23 mouse cellular contexts compared by ENCODE assay signal in genomic region chrX:17751466-17751865, GRCm38 (mm10).
"Had no signal": no experiment of that assay in that cellular context is flagged by ENCODE, and none has a peak within 500 bp of the region (broad histone marks: within the 10 kb centered on the region; RNA-seq: fewer than 3 reads in every experiment).

No protein-coding gene starts in this region.

- H3K36me3 ChIP-seq: heart, embryonic 10.5 days; heart, embryonic 12.5 days; hindbrain, embryonic 10.5 days; hindbrain, embryonic 12.5 days; intestine, embryonic 15.5 days; limb, embryonic 10.5 days; limb, embryonic 12.5 days; liver, embryonic 13.5 days; liver, embryonic 15.5 days had no signal

- H3K9ac ChIP-seq: heart, embryonic 12.5 days; hindbrain, embryonic 12.5 days; hindbrain, embryonic 14.5 days; intestine, embryonic 15.5 days; limb, embryonic 12.5 days; liver, embryonic 13.5 days; liver, embryonic 15.5 days had no signal

- H3K27me3 ChIP-seq: heart, embryonic 12.5 days; hindbrain, embryonic 12.5 days; intestine, embryonic 15.5 days; limb, embryonic 12.5 days; liver, embryonic 13.5 days; liver, embryonic 15.5 days had no signal

- H3K9me3 ChIP-seq: heart, embryonic 10.5 days; heart, embryonic 12.5 days; hindbrain, embryonic 10.5 days; hindbrain, embryonic 12.5 days; intestine, embryonic 15.5 days; limb, embryonic 10.5 days; limb, embryonic 12.5 days; liver, embryonic 13.5 days; liver, embryonic 15.5 days had no signal

- H3K27ac ChIP-seq: heart, embryonic 10.5 days; hindbrain, embryonic 10.5 days; hindbrain, embryonic 12.5 days; hindbrain, embryonic 14.5 days; intestine, embryonic 15.5 days; layer of hippocampus, adult 2 months; left cerebral cortex, adult 2 months; limb, embryonic 10.5 days; limb, embryonic 12.5 days; liver, embryonic 13.5 days; liver, embryonic 15.5 days had no signal

- H3K4me1 ChIP-seq: heart, embryonic 10.5 days; heart, embryonic 12.5 days; hindbrain, embryonic 10.5 days; hindbrain, embryonic 12.5 days; intestine, embryonic 15.5 days; limb, embryonic 10.5 days; limb, embryonic 12.5 days; liver, embryonic 13.5 days; liver, embryonic 15.5 days had no signal

- DNase-seq: gastrocnemius, postnatal 14 days; gastrocnemius, postnatal 36 days; heart, adult 11 months; heart, postnatal 10 days; heart, postnatal 4 days; kidney, adult 18-20 months; kidney, adult 8-10 months; kidney, postnatal 10 days; kidney, postnatal 25 days; kidney, postnatal 4 days; liver; liver, embryonic 13.5 days had no signal

- H3K4me3 ChIP-seq: heart, embryonic 10.5 days; heart, embryonic 12.5 days; hindbrain, embryonic 10.5 days; hindbrain, embryonic 12.5 days; intestine, embryonic 15.5 days; layer of hippocampus, adult 2 months; left cerebral cortex, adult 2 months; limb, embryonic 10.5 days; limb, embryonic 12.5 days; liver, embryonic 13.5 days; liver, embryonic 15.5 days had no signal
